Mouse (Mus musculus): ENCODE measurements around the gene Zdhhc9. TPM values are rescaled to one million over a fixed set of nuclear protein-coding genes. Genes with fewer than 3 reads are reported as not detected.

The Zdhhc9 gene
- total and polyA plus RNA-seq, 3 experiments: 3.5 to 13.9 (median 4.5) TPM

- no peak for DNase-seq (ENCODE audit: extremely low read depth)
- no peak overlapping the region for H3K4me3 ChIP-seq (replicated peaks in 1 of 3; ENCODE audit: low read depth in 2 of 3, low read length in 2 of 3, poor library complexity in 1 of 3)
- H3K9ac ChIP-seq (ENCODE audit: insufficient read depth, low read depth): no peak overlapping the region
- TF ChIP-seq POLR2AphosphoS2 (IDR thresholded peaks at IDR 0.05; ENCODE audit: low read depth, low read length): no peak
- no peak for TF ChIP-seq E2F4 (IDR thresholded peaks at IDR 0.05; ENCODE audit: insufficient replicate concordance, low read depth, low read length)
- no peak for TF ChIP-seq JUND (conservative IDR thresholded peaks at IDR 0.05; ENCODE audit: low read depth, low read length)
- no peak for TF ChIP-seq NRF1 (IDR thresholded peaks at IDR 0.05; ENCODE audit: low read depth, low read length)
- TF ChIP-seq SIN3A (IDR thresholded peaks at IDR 0.05; ENCODE audit: low read length): no peak
- no peak for TF ChIP-seq RAD21 (IDR thresholded peaks at IDR 0.05; ENCODE audit: low read depth, low read length)
- no peak for TF ChIP-seq CTCF (conservative IDR thresholded peaks at IDR 0.05 in 1 of 2, IDR thresholded peaks at IDR 0.05 in 1 of 2; ENCODE audit: low read depth in 2 of 2, low read length in 2 of 2)
- no peak for TF ChIP-seq NELFE (IDR thresholded peaks at IDR 0.05; ENCODE audit: low read depth, low read length)
- TF ChIP-seq UBTF (IDR thresholded peaks at IDR 0.05; ENCODE audit: low read depth, low read length): no peak
- no peak for TF ChIP-seq PAX5 (IDR thresholded peaks at IDR 0.05; ENCODE audit: low read length)
- no peak for TF ChIP-seq USF1 (IDR thresholded peaks at IDR 0.05; ENCODE audit: low read depth, low read length)
- TF ChIP-seq MAZ (IDR thresholded peaks at IDR 0.05; ENCODE audit: low read depth, low read length): no peak
- no peak for TF ChIP-seq BHLHE40 (IDR thresholded peaks at IDR 0.05; ENCODE audit: low read depth, low read length)
- TF ChIP-seq ZMIZ1 (IDR thresholded peaks at IDR 0.05; ENCODE audit: low read depth, low read length): no peak
- TF ChIP-seq HCFC1 (IDR thresholded peaks at IDR 0.05; ENCODE audit: low read depth, low read length): no peak
- no peak for TF ChIP-seq USF2 (conservative IDR thresholded peaks at IDR 0.05; ENCODE audit: low read depth, low read length)
- in situ Hi-C loops (cut with MboI; ENCODE audit: low pct_ligation_motif_present, low pct_unique_long_range_greater_than_20kb, low sequenced_read_pairs) (no loop called here), dilution Hi-C loops (cut with MboI; ENCODE audit: extremely low pct_ligation_motif_present, extremely low pct_unique_long_range_greater_than_20kb, low sequenced_read_pairs) (no loop called here)
- H3K4me2 ChIP-seq (ENCODE audit: insufficient read depth, low read depth, poor library complexity, severe bottlenecking): no peak overlapping the region
- no peak overlapping the region for H3K27ac ChIP-seq (ENCODE audit: insufficient read depth, low read depth)
- H3K79me2 ChIP-seq (replicated peaks; ENCODE audit: control insufficient read depth, extremely low read depth, insufficient read depth, poor library complexity, severe bottlenecking): no peaks in the 10 kb centered on the region
- H3K27me3 ChIP-seq (replicated peaks): no peaks in the 10 kb centered on the region
- no peaks in the 10 kb centered on the region for H3K9me3 ChIP-seq (replicated peaks; ENCODE audit: low read length)
- H3K4me1 ChIP-seq (ENCODE audit: control insufficient read depth in 1 of 2, insufficient read depth in 2 of 2): peaks cover 19 to 37% of the 10 kb centered on the region in 2 experiments; a peak in 3 of 4 replicates
- no peaks in the 10 kb centered on the region for H3K36me3 ChIP-seq (replicated peaks in 1 of 2; ENCODE audit: control insufficient read depth in 1 of 2, insufficient read depth in 1 of 2, low read length in 1 of 2)
Measured at GRCm38 (mm10) chrX:48129167-48129566, 79.5 kb downstream of the Zdhhc9 start.

GRCm38 (mm10) chrX:48127502-48128218 is 81.0 kb downstream of the Zdhhc9 start:
- no peaks in the 10 kb centered on the region for H3K36me3 ChIP-seq (replicated peaks in 1 of 2; ENCODE audit: control insufficient read depth in 1 of 2, insufficient read depth in 1 of 2, low read length in 1 of 2)
- in situ Hi-C loops (cut with MboI; ENCODE audit: low pct_ligation_motif_present, low pct_unique_long_range_greater_than_20kb, low sequenced_read_pairs): no loop called here
- no peak overlapping the region for H3K4me3 ChIP-seq (replicated peaks in 1 of 3; ENCODE audit: low read depth in 2 of 3, low read length in 2 of 3, poor library complexity in 1 of 3)
- no peak overlapping the region for H3K4me2 ChIP-seq (ENCODE audit: insufficient read depth, low read depth, poor library complexity, severe bottlenecking)
- dilution Hi-C loops (cut with MboI; ENCODE audit: extremely low pct_ligation_motif_present, extremely low pct_unique_long_range_greater_than_20kb, low sequenced_read_pairs): no loop called here
- H3K27ac ChIP-seq (ENCODE audit: insufficient read depth, low read depth): 0 out of 2 replicates have a peak overlapping the region, but pooled peaks have one; percentile 39
- no peaks in the 10 kb centered on the region for H3K27me3 ChIP-seq (replicated peaks)
- DNase-seq (ENCODE audit: extremely low read depth): no peak
- H3K9ac ChIP-seq (ENCODE audit: insufficient read depth, low read depth): 0 out of 2 replicates have a peak overlapping the region, but pooled peaks have one; percentile 2
- peaks cover 19 to 37% of the 10 kb centered on the region in 2 experiments; a peak in 3 of 4 replicates for H3K4me1 ChIP-seq (ENCODE audit: control insufficient read depth in 1 of 2, insufficient read depth in 2 of 2)
- H3K79me2 ChIP-seq (replicated peaks; ENCODE audit: control insufficient read depth, extremely low read depth, insufficient read depth, poor library complexity, severe bottlenecking): no peaks in the 10 kb centered on the region
- no peaks in the 10 kb centered on the region for H3K9me3 ChIP-seq (replicated peaks; ENCODE audit: low read length)
- TF ChIP-seq MXI1 (IDR thresholded peaks at IDR 0.05; ENCODE audit: low read depth, low read length): peak; percentile 52; the same call in 1 of the 2 replicates
- no peak for TF ChIP-seq PAX5 (IDR thresholded peaks at IDR 0.05; ENCODE audit: low read length)
- TF ChIP-seq RAD21 (IDR thresholded peaks at IDR 0.05; ENCODE audit: low read depth, low read length): no peak
- TF ChIP-seq CHD2 (IDR thresholded peaks at IDR 0.05; ENCODE audit: low read length): no peak
- TF ChIP-seq POLR2AphosphoS2 (IDR thresholded peaks at IDR 0.05; ENCODE audit: low read depth, low read length): no peak
- no peak for TF ChIP-seq ZMIZ1 (IDR thresholded peaks at IDR 0.05; ENCODE audit: low read depth, low read length)
- no peak for TF ChIP-seq JUND (conservative IDR thresholded peaks at IDR 0.05; ENCODE audit: low read depth, low read length)
- TF ChIP-seq BHLHE40 (IDR thresholded peaks at IDR 0.05; ENCODE audit: low read depth, low read length): 0 out of 2 replicates have a peak, but pooled peaks have one; percentile 36
- TF ChIP-seq CTCF (conservative IDR thresholded peaks at IDR 0.05 in 1 of 2, IDR thresholded peaks at IDR 0.05 in 1 of 2; ENCODE audit: low read depth in 2 of 2, low read length in 2 of 2): peak in 1 of 2 experiments; percentile 39; a peak in 2 of 4 replicates
- TF ChIP-seq ELF1 (IDR thresholded peaks at IDR 0.05; ENCODE audit: low read depth, low read length): no peak; the same call in 1 of the 2 replicates
- TF ChIP-seq POLR2A (IDR thresholded peaks at IDR 0.05; ENCODE audit: low read depth, low read length): 0 out of 2 replicates have a peak, but pooled peaks have one; percentile 21
- no peak for TF ChIP-seq USF2 (conservative IDR thresholded peaks at IDR 0.05; ENCODE audit: low read depth, low read length)
- TF ChIP-seq MAFK (IDR thresholded peaks at IDR 0.05; ENCODE audit: insufficient replicate concordance, low read length): peak; percentile 86
- TF ChIP-seq ZKSCAN1 (IDR thresholded peaks at IDR 0.05; ENCODE audit: borderline replicate concordance, low read depth, low read length): no peak
- no peak for TF ChIP-seq TBP (conservative IDR thresholded peaks at IDR 0.05; ENCODE audit: low read depth, low read length)
- peak; percentile 10; the same call in 1 of the 2 replicates for TF ChIP-seq NRF1 (IDR thresholded peaks at IDR 0.05; ENCODE audit: low read depth, low read length)
- no peak for TF ChIP-seq CHD1 (IDR thresholded peaks at IDR 0.05; ENCODE audit: low read depth, low read length)
- TF ChIP-seq SIN3A (IDR thresholded peaks at IDR 0.05; ENCODE audit: low read length): 0 out of 2 replicates have a peak, but pooled peaks have one; percentile 45
- no peak for TF ChIP-seq MAZ (IDR thresholded peaks at IDR 0.05; ENCODE audit: low read depth, low read length)
- no peak for TF ChIP-seq RCOR1 (conservative IDR thresholded peaks at IDR 0.05; ENCODE audit: low read depth, low read length)
- TF ChIP-seq JUN (IDR thresholded peaks at IDR 0.05; ENCODE audit: insufficient read depth, low read depth, low read length): no peak
- no peak for TF ChIP-seq ETS1 (conservative IDR thresholded peaks at IDR 0.05; ENCODE audit: low read depth, low read length)
- no peak for TF ChIP-seq TCF12 (IDR thresholded peaks at IDR 0.05; ENCODE audit: low read depth, low read length)
- TF ChIP-seq UBTF (IDR thresholded peaks at IDR 0.05; ENCODE audit: low read depth, low read length): no peak

All from CH12.LX (cell line).